Mouse (Mus musculus) v-Abl transformed pro-B cells (cell line): ENCODE measurements at regions not wholly inside any gene's neighbourhood (a gene's known extent, or its start where the extent isn't known, plus 50 kb on each side); places are given as distances from the start of the nearest gene placed in this dataset.

ENCODE experiments used
- in situ Hi-C, 2 experiments: fragments of 400-800 bp; cut with MboI; formaldehyde crosslinking; loops; one replicate each; pipeline ENCODE4 v1.15.1; 2025; ENCODE audit not compliant: unreplicated experiment in 2 of 2

DNA sequence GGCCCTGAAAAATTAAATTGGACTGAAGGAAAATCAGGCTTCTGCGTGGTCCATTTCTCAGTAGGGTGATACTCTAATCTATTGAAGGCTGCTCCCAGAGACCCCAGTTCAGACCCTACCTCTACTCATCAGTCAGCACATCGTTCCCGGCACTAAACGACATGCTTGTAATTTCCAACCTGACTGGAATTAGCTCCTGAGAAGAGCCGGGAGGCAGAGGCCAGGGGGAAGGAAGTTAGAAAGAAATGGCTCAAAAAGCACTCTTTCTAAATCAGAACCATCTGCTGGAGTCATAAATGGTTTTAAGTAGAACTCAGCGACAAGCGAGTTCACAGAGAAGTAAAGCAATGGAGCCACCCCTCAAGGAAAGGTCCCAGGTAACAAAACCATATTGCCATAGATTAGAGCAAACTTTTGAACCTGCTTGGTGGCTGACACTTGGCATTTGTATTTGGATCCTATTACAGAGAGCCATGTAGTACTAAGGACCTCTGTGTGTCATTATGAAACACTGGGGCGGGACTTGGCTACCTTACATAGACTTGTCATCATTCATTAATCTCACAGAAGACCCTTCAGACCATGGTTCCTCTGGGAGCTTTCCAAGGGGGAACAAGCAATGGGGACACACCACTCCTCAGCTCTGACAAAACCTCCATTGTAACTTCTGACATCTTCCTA lies 189.3 kb upstream of the BC052040 start:
- in situ Hi-C loops: no loop called here

DNA sequence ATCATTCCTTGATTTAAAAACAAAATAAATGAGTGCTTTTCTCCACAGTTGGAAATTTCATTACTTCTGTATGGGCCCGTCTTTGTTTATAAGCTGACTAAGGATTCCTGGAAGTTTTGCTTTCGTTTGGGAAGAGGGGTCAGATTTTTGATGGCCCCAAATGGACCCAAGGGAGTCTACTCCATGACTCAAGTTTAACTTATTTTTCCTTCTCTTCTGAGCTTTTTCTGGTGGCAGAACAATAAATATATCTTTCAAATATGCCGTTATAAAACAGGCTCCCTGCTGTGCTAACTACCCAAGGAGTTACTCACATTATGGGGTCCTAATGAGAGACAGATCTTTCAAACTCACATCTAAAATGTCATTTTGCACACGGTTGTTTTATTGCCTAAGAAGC lies 187.4 kb upstream of the BC052040 start:
- in situ Hi-C loops: no loop called here

DNA sequence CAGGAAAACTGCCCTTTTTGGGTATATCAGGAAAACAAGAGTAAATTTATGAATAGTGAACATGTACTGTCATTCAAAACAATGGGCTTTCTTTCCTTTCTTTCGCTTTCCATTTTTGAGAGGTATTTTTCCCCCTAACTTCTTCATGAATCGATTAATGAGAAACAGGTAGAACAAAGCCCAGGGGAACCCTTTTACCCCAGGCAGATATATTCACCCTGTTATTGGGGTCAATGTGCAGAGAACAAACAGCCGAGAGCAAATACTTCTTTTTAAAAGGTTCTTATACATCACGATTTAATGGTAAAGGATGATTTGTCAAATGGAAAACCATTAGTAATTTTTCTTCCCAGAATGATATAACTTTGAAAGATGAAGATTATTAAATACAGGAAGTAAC lies 183.0 kb upstream of the BC052040 start:
- in situ Hi-C loops: no loop called here

DNA sequence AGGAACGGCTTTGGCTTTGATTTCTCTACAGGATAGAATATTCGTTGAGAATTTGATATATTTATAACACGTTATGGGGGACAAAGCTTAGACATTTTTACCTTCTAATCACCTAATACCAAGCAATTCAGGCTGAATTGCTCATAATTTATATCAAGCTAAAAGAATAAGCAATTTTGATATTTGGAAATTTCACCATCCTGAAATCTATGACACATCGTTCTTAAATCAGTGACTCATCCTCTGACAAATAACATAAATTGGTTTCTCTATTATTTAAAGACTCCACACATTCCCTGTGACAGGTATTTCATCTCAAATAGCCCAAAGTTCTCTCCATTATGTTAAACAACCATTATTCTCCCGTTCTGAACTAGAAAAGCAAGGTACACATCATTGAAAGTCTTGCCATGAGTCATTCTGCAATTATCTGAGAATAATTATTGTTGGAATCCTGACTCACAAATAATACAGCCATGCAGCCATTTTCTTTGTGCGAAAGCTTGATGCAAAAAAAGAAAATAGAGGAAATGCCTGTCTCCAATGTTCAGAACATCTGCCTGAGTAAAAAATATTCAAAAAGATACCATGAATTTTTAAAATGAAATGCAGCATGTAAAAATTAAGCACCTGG lies 182.3 kb upstream of the BC052040 start:
- in situ Hi-C loops: no loop called here

DNA sequence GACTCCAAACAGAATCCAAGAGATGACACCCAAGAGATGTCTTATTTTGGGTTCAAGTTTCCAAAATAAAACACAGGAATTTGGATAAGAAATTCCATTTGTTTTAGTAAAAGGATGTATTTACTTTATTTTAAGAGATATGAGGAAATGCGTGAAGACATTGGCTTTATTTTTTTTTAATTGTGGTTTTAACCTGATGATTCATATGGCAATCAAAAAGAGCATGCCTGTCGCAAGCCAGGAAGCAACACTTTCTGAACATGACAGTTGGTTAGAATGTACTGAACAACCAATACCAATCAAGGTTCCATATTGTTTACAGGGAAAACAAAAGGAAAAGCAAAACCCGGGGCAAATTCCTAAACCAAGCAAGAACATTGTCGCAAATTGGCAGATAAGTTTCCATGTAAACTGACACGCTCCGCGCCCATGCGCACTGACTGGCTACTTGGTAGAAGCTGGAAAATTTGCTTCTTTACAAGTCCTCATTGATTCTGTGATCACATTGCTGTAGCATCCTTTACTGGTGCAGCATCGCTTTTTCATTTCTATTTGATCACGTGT lies 181.4 kb upstream of the BC052040 start:
- in situ Hi-C loops: no loop called here

DNA sequence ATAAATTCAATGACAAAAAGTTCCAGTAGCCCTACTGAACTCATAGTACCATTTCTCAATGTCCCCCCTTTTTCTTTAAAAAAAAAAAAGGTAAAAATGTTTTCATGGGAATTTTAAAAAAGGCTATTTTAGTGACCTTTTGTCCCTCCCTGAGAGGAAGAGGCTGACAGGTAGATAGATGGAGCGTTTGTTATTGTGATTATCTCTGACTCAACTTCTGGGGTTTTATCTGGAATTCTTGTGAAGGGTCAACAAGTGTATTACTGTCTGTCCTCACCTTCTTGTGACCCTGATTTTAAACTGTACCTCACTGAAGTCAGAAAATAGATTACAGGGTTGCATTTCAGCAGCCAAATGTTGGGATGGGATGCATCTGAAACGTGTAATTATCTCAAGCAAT lies 179.3 kb upstream of the BC052040 start:
- in situ Hi-C loops: no loop called here

DNA sequence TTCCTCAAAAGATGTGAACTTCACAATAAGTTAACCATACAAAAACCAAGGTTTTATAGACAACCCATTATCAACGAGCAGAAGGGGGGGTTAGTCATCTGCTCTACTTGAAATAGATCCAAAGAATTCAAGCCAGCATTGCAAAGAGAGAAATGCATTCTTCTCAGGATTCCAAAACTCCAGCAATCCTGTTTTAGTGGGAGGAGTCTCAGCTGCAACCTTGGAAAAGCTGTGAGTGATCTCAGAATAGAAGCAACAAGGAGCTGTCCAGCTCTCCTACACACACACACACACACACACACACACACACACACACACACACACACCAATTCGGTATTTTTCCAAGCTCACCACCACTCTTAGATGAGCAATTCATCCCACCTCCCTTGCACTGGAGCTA lies 149.0 kb upstream of the BC052040 start:
- in situ Hi-C loops: no loop called here

DNA sequence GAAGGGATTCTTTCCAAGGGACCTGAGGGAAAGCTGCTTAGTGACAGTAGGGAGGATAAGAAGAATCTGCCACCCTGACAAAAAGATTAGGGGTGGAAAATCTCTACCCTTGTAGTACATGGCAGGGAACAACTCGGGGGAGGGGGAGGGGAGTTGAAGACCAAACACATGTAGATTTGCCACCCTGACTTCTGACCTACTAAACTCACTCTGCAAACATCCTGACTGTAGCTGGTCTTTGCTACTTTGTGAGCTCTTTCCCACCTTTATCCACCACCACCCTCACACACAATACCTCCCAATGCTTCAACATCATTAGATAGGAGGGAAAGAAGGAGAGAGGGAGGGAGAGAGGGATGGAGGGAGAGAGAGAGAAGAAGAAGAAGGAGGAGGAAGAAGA lies 140.4 kb upstream of the BC052040 start:
- in situ Hi-C loops: no loop called here

DNA sequence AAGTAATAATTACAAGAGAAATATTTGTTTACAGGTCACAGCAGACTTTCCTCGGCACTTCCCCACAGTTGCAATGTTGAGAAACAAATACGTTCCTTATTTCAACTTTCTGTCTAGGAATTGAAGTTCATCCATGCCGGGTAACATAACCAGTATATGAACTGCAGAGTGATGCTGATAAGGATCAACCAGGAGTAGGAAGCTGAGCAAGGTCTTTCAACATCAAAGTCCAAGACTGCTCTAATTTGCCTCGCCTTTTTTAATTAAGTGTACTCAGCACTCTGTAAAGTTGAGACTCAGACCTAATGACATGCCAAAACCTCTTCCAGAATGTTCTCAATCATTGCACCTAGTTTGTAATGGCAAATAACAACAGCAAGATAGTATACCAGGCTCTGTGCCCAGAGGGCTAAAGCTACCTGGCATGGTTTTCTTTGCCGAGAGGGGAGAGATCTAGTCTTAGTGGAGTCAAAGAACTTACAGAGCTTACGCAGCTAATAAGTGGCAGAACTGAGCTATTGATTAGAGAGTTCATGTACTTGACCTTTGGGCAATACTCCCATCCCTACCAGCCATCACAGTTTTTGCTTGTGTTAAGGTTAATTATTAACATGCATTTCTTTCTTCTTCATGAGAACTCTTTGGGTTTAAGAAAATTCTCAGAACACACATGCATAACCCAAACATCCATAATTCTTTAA lies 131.6 kb upstream of the BC052040 start:
- in situ Hi-C loops: no loop called here

DNA sequence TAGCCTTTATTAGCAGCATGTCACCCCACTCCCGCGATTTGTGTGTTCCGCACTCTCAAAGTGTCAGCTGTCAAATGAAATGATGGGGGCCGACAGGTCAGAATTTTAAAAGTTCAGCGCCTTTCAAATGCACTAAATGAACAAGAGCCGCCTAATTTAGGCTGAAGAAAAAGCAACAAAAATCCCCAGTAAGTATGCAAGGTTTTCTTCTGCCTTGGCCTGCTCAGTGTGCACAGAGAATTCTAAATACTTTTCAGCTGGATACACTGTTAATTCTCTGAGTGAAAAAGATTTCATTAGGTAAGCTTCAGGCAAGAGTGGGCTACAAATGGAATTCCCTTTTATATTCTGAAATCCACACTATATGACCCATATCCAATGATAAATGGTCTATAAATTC lies 125.9 kb upstream of the BC052040 start:
- in situ Hi-C loops: no loop called here

DNA sequence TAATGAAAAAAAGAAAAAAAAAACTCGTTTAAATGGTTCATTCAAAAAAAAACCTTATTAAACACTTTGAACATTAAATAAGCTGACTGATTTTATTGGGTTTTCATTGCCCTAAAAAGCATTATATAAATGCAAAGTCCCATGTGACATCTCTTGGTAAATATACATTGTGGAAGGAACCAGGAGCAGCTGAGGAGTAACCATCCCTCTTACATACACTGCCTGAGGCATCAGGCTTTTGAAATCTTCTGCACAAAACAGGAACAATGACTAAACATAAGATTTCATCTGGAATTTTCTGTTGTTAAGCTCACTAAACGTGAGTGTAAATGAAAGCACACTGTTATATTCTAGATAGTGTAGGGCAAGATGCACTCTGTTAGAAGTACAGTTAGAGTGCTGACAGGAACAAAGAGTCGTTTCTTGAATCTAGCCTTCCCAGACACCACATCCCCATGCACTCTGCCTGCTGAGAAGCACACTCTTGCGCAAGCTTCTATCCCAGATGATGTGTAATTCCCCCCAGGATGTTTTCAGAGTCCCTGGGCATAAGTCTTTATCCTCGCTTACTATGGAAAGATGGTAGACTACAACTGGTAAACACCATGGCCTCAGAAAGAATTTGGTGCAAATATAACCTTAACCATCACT lies 125.0 kb upstream of the BC052040 start:
- in situ Hi-C loops: no loop called here

DNA sequence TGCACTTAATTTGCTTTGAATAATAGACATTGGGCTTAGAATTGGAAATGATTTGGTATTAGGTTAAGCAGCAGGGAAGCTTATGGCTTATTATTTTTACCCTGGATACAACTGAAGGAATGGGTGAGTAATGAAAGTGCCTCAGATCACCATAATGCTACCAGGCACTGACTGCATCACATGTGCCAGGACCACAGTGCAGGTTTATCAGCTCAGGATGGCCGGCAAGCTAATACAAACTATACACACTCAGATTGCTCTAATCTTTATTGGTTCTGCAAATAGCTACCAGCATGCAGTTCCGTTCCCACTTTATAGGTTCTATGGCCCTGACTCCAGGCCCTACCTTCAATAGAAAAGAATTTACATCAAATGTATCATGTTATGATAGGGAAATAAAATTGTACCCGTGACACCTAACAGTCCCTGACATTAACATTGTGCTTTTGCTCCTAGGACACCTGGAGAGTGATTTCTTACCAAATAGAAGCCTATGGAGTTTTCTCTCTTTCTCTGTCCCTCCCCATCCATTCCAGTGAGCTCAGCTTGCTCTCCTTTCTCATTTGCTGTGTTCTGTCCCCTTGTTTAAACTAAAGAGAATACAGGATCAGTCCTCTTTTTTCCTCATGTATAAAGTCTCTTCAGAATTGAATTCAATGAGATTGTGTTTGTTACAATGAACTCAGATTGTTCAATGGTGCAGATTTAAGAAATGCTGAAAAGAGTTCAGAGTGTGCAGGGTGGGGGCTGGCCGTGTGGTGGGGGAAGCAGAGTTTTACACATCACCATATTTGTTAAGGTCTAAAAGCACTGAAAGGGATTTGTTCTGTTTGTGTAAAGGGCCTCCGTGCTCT lies 121.3 kb upstream of the BC052040 start:
- in situ Hi-C loops: no loop called here

DNA sequence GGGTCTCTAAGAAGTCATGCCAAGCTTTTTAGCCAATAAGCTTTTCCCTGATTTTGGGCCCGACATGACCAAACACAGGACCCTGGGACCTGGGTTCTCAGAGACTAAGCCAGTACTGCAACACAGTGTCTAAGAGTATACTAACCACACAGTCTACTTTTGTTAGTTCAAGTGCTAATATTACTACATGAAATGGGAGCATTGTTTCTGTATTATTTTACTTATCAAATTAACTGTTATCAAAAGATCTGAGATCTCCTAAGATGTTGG lies 120.7 kb upstream of the BC052040 start:
- in situ Hi-C loops: no loop called here

DNA sequence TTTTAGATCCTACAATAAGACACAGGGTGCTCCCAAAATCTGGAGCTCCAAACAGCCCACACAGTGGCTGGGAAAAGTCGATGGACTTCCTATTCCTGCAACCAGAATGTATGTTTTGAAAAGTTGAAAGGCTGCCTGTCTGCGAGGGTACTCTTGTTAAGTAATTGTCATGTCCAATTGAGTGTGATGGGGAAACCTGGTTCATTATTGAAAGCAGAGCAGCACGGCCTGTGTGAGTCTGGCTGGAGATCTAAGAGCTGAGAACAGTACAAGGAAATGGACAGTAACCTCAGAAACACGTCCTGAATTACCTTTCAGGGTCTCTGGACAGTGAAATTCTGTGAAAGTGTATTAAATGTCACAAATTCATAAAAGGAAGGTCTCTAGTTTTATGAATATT lies 115.3 kb upstream of the BC052040 start:
- in situ Hi-C loops: no loop called here

DNA sequence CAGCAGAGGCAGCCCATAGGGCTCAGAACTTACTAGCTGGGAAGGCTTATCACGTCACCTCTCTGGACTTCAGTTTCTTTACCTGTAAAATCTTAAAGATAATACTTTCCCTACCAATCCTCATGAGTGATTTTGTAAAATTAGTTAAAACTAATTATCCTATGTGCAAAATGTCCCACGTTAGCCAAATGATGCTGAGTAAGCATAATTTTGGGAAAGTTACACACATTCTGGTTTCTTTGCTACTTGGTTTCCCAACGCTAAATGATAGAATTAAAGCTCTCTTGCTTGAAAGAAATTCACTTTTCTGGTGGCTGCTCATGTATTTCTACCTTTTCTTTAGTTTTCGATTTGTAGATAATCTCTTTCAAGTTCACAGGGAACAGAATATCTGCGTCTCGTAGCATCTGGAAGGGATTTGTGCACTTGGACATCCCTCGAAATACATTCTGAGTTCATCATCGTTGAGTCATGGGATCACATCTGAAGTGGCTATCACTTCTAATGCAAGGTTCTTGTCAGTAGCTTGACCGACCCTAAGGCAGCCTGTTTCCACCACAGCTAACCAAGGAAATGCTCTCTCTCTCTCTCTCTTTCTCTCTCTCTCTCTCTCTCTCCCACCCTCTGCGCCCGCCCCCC lies 114.3 kb upstream of the BC052040 start:
- in situ Hi-C loops: no loop called here

DNA sequence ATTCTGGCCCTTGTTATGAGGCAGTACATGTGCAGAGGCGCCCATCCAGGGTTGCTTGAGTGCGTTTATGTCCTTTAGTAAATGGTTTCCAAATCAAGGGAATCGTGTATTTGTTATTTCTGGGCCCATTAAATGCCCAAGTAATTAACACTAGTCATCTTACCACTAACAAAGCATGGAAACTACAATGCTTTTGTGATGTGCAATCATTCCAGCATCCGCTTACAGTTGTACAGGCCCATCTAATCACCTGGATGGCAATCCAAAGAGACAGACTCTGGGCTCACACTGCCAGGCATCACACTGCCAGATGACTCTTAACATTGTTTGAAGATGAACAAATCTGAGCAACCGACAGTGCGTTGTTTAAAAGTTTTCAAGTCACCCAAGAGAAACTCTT lies 113.6 kb upstream of the BC052040 start:
- in situ Hi-C loops: no loop called here

DNA sequence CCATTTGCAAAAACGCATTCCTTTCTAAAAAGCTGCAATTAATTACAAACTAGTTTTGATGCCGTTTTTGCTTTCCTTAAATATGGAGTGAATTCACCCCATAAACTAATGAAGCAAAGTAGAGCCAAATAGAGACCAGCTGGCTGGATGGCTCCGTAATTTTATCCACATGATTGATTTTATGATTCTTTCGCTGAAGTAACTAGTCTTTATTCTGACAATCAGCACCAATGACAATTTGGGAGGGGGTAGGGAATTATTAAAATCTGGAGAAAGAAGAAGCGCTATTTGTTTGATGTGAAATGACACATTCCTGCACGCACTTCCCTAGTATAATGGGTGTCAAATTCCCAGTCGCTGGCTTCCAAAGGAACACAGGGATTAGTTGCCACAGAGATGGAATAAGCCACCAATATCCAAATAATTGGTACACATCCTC lies 113.0 kb upstream of the BC052040 start:
- in situ Hi-C loops: no loop called here

DNA sequence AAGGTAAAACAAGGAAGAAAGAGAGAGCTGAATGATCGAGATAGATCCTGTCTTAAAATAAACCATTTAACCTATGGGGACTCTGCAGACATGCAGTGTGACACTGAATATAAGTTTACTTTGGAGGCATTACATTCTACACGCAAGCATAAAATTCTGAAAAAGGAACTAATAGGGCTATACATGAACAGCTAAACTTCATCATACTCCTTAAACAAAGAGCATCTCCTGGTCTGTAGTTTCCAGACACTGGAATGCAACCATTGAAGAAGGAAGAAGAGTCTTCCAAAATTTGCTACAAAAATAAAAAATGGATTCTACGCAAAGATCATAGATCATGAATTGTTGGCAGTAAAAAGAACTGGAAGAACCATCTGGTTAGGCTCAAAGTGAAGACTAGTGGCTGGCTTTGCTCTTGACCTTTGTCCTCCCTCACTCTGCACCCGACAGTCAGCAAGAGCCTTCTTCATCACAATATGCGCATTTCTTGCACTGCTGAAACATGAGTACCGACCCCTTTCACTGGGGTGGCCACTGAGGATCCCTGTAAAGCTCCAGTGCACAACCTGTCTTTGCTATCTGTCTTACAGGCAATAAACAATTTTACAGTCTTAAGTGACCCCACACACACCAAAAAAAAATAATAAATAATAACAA lies 112.2 kb upstream of the BC052040 start:
- in situ Hi-C loops: no loop called here

DNA sequence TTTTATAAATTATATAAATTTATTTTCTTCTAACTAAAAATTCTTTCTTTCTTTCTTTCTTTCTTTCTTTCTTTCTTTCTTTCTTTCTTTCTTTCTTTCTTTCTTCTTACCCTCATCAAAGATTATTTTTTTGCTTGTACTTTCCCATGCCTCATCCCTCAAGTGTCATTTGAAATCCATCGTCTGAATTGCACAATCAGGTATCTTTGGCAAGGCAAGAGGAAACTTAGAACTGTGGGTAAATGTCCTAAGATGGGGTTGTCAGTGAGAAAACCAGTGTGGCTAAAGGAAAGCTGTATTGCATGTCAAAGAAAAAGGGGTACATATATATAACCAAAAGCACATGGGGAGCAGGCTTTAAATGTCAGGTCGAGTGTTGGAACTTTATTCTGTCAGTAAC lies 109.1 kb upstream of the BC052040 start:
- in situ Hi-C loops: no loop called here
